Mouse (Mus musculus) forebrain, embryonic 16.5 days (tissue): Measurements from ENCODE around the gene 1110008P14Rik. TPM values are rescaled to one million over a fixed set of nuclear protein-coding genes. Genes with fewer than 3 reads are reported as not detected.

Experiments used
- polyA plus RNA-seq: library from polyadenylated mRNA; unstranded; fragments of >200 nt; fragmentation: Nextera tagmentation; extraction: Ambion mirVana; gene quantifications from 2 replicates; pipeline ENCODE4 v1.2.1, GENCODE M21; 2015

1110008P14Rik gene
- polyA plus RNA-seq, 1 experiment from 2014 or later: 77.7 TPM

Other genes with a start within 250 kb of the 1110008P14Rik start
- gene Prrc2b, start 230.9 kb downstream of the 1110008P14Rik start, polyA plus RNA-seq: 75.5 and 84.7 TPM in 2 replicates
- 29.9 and 36.8 TPM in 2 replicates for gene Pomt1, start 145.3 kb downstream of the 1110008P14Rik start, polyA plus RNA-seq
- gene Uck1, start 121.8 kb downstream of the 1110008P14Rik start, polyA plus RNA-seq: 93.9 and 108 TPM in 2 replicates
- 29.4 and 29.8 TPM in 2 replicates for gene Golga2, start 94.6 kb downstream of the 1110008P14Rik start, polyA plus RNA-seq
- 362 and 368 TPM in 2 replicates for gene Swi5, start 93.9 kb downstream of the 1110008P14Rik start, polyA plus RNA-seq
- gene Ciz1, start 29.6 kb downstream of the 1110008P14Rik start, polyA plus RNA-seq: 64.3 and 64.6 TPM in 2 replicates
- gene Dnm1, start 28.6 kb downstream of the 1110008P14Rik start, polyA plus RNA-seq: 26.9 and 38.4 TPM in 2 replicates
- gene Lcn2, start 6.3 kb upstream of the 1110008P14Rik start, polyA plus RNA-seq: not detected in 2 replicates
- gene Ptges2, start 14.0 kb upstream of the 1110008P14Rik start, polyA plus RNA-seq: 35.6 and 42.7 TPM in 2 replicates
- gene Naif1, start 68.5 kb upstream of the 1110008P14Rik start, polyA plus RNA-seq: 7.0 and 7.5 TPM in 2 replicates
- gene Slc25a25, start 69.5 kb upstream of the 1110008P14Rik start, polyA plus RNA-seq: 46.9 and 47.7 TPM in 2 replicates
- gene Fam102a, start 153.4 kb upstream of the 1110008P14Rik start, polyA plus RNA-seq: 4.7 and 5.6 TPM in 2 replicates
- gene Dpm2, start 188.9 kb upstream of the 1110008P14Rik start, polyA plus RNA-seq: 136 and 141 TPM in 2 replicates
- 3.9 and 6.8 TPM in 2 replicates for gene Pip5kl1, start 192.9 kb upstream of the 1110008P14Rik start, polyA plus RNA-seq
- gene 9430097D07Rik, start 193.7 kb upstream of the 1110008P14Rik start, polyA plus RNA-seq: 0.42 and 0.60 TPM in 2 replicates
- gene St6galnac4, start 205.2 kb upstream of the 1110008P14Rik start, polyA plus RNA-seq: 27.4 and 29.6 TPM in 2 replicates
- 18.3 and 21.6 TPM in 2 replicates for gene St6galnac6, start 217.8 kb upstream of the 1110008P14Rik start, polyA plus RNA-seq
- 83.8 and 91.2 TPM in 2 replicates for gene Ak1, start 239.8 kb upstream of the 1110008P14Rik start, polyA plus RNA-seq